Mouse (Mus musculus): ENCODE data around the gene Tcea3. TPM values are rescaled to one million over a fixed set of nuclear protein-coding genes. Genes with fewer than 3 reads are reported as not detected.
A peak's percentile ranks its signal among the peaks of the same experiment; 100 is the strongest.

Gene Tcea3
- total and polyA plus RNA-seq, 2 experiments from 2014 or later, result 0.48 to 1.9 TPM

DNA sequence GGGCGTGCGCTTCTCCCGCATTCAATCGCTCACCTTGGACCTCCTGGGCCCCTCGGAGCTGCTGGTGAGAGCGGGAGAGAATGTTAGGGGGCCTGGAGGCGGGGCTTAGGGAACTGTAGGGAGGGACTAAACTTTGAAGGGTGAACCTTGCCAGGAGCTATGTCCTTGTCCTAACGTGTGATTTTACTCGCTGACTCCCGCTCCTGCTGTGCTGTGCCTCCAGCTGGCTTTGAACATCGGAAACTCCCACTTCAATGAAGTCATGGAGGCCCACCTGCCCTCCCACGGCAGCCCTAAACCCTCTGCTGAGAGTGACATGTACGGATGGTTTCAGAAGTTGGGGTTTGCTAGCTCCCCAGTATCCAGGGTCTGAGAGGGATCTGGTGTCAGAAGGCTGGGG, 8.9 kb upstream of the Tcea3 start:
- no peak for TF ChIP-seq CTCF (IDR thresholded peaks at IDR 0.05; ENCODE audit: low read depth)
- no peak for DNase-seq
- Histone ChIP-seq H3K4me1 (ENCODE audit: insufficient read depth) (no peaks in the 10 kb centered on the region), H3K9me3 (ENCODE audit: low read length) (no peaks in the 10 kb centered on the region), H3K4me3 (ENCODE audit: low read depth, low read length) (no peak overlapping the region), H3K27me3 (ENCODE audit: insufficient read depth, low read length) (no peaks in the 10 kb centered on the region), H3K36me3 (ENCODE audit: insufficient read depth) (no peaks in the 10 kb centered on the region), H3K27ac (ENCODE audit: low read depth, low read length) (no peak overlapping the region), H3K4me2 (ENCODE audit: low read depth) (no peak overlapping the region), H3K9ac (no peak overlapping the region)
- ATAC-seq, result no peak
- WGBS, result 32% methylated on average over 13 of the region's 13 CpGs

DNA sequence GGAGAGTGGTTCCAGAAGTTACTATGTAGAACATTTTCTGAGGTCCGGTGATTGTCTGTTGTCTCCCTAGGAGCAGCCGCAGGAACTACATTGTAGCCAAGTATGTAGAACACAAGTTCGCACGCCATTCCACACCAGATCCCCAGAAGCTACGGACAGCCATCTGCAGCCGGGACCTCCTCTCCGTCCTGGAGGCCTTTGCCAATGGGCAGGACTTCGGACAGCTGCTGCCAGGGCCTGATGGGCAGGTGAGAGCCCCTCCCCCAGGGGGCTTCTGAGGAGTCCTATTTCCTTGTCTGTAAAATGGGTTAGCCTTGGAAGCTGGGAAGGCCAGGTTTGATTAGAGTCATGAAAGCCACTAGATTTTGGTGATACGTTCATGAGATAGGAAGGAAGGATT, 8.4 kb upstream of the Tcea3 start:
- Histone ChIP-seq H3K9me3 (ENCODE audit: low read length) (no peaks in the 10 kb centered on the region), H3K4me3 (ENCODE audit: low read depth, low read length) (no peak overlapping the region), H3K27me3 (ENCODE audit: insufficient read depth, low read length) (no peaks in the 10 kb centered on the region), H3K27ac (ENCODE audit: low read depth, low read length) (no peak overlapping the region), H3K4me2 (ENCODE audit: low read depth) (no peak overlapping the region), H3K9ac (no peak overlapping the region), H3K4me1 (ENCODE audit: insufficient read depth) (no peaks in the 10 kb centered on the region), H3K36me3 (ENCODE audit: insufficient read depth) (no peaks in the 10 kb centered on the region)
- no peak for DNase-seq
- no peak for ATAC-seq
- 81% methylated on average over 9 of the region's 9 CpGs for WGBS
- no peak for TF ChIP-seq CTCF (IDR thresholded peaks at IDR 0.05; ENCODE audit: low read depth)

DNA sequence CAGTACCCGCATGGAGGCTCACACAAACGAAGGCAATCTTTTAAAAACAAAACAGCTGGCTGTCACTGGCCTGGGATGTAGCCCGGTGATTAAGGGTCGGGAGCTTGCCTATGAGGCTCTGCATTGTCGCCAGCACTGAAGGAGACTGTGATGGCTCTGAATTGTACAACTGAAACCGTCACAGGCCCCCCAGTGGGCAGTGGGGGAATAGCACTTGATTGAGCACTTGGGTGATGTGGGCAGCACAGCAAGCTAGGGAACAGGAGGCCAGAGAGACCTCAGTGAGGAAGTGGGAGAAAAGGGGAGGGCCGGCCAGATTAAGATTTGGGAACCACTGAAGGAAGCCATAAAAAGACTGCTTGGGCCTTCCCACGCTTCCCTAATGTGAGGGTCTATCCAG, 7.9 kb upstream of the Tcea3 start:
- Histone ChIP-seq H3K4me1 (ENCODE audit: insufficient read depth) (no peaks in the 10 kb centered on the region), H3K9me3 (ENCODE audit: low read length) (no peaks in the 10 kb centered on the region), H3K4me2 (ENCODE audit: low read depth) (no peak overlapping the region), H3K36me3 (ENCODE audit: insufficient read depth) (no peaks in the 10 kb centered on the region), H3K4me3 (ENCODE audit: low read depth, low read length) (no peak overlapping the region), H3K27ac (ENCODE audit: low read depth, low read length) (no peak overlapping the region), H3K9ac (no peak overlapping the region), H3K27me3 (ENCODE audit: insufficient read depth, low read length) (no peaks in the 10 kb centered on the region)
- DNase-seq (peak; percentile 76), ATAC-seq (peak; percentile 55; the same call in 1 of the 2 replicates)
- TF ChIP-seq CTCF (IDR thresholded peaks at IDR 0.05; ENCODE audit: low read depth), result peak; percentile 76
- 22% methylated on average over 8 of the region's 8 CpGs for whole genome bisulfite sequencing

DNA sequence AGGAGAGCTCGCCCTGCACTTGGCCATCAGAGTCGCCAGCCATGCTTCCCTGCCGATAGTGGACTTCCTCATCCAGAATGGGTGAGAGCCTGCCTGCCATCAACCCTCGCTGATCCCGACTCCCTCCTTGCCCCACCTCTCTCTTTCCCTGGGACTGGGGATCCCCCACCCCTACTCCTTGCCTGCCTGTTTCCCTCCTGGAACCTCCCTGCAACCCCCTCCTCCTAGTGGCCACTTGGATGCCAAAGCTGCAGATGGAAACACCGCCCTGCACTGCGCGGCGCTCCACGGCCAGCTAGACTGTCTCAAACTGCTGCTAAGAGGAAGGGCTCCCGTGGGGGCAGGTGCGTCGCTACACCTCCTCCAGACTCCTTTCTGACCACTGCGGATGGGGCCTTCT, 7.4 kb upstream of the Tcea3 start:
- no peaks in the 10 kb centered on the region for H3K4me1 ChIP-seq (ENCODE audit: insufficient read depth)
- no peaks in the 10 kb centered on the region for H3K36me3 ChIP-seq (ENCODE audit: insufficient read depth)
- H3K27me3 ChIP-seq (ENCODE audit: insufficient read depth, low read length), result no peaks in the 10 kb centered on the region
- no peak overlapping the region for H3K4me2 ChIP-seq (ENCODE audit: low read depth)
- H3K9ac ChIP-seq, result no peak overlapping the region
- DNase-seq (no peak), ATAC-seq (no peak)
- no peak overlapping the region for H3K4me3 ChIP-seq (ENCODE audit: low read depth, low read length)
- no peak for TF ChIP-seq CTCF (IDR thresholded peaks at IDR 0.05; ENCODE audit: low read depth)
- WGBS, result 73% methylated on average over 14 of the region's 14 CpGs
- no peak overlapping the region for H3K27ac ChIP-seq (ENCODE audit: low read depth, low read length)
- H3K9me3 ChIP-seq (ENCODE audit: low read length), result no peaks in the 10 kb centered on the region

DNA sequence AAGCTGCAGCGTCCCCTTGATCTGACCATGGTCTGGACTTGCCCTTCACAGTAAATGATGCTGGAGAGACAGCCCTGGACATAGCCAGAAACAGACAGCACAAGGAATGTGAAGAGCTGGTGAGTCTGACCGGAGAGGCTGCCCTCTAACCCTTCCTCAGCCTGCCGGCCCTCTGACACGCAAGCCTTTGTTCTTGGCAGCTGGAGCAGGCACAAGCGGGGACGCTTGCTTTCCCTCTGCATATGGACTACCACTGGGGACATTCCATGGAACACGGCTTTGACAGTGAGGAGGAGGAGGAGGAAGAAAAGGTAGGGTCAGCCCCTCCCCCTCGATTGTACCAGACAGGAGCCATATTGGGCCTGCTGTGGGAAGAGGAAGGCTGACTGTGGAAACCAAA, 6.6 kb upstream of the Tcea3 start:
- 41% methylated on average over 8 of the region's 8 CpGs for WGBS
- H3K4me1 ChIP-seq (ENCODE audit: insufficient read depth), result no peaks in the 10 kb centered on the region
- no peak overlapping the region for H3K4me3 ChIP-seq (ENCODE audit: low read depth, low read length)
- ATAC-seq (no peak), DNase-seq (no peak)
- no peak for TF ChIP-seq CTCF (IDR thresholded peaks at IDR 0.05; ENCODE audit: low read depth)
- H3K4me2 ChIP-seq (ENCODE audit: low read depth), result no peak overlapping the region
- H3K9ac ChIP-seq, result no peak overlapping the region
- no peaks in the 10 kb centered on the region for H3K36me3 ChIP-seq (ENCODE audit: insufficient read depth)
- no peaks in the 10 kb centered on the region for H3K9me3 ChIP-seq (ENCODE audit: low read length)
- peaks cover 5% of the 10 kb centered on the region for H3K27me3 ChIP-seq (ENCODE audit: insufficient read depth, low read length)
- no peak overlapping the region for H3K27ac ChIP-seq (ENCODE audit: low read depth, low read length)

DNA sequence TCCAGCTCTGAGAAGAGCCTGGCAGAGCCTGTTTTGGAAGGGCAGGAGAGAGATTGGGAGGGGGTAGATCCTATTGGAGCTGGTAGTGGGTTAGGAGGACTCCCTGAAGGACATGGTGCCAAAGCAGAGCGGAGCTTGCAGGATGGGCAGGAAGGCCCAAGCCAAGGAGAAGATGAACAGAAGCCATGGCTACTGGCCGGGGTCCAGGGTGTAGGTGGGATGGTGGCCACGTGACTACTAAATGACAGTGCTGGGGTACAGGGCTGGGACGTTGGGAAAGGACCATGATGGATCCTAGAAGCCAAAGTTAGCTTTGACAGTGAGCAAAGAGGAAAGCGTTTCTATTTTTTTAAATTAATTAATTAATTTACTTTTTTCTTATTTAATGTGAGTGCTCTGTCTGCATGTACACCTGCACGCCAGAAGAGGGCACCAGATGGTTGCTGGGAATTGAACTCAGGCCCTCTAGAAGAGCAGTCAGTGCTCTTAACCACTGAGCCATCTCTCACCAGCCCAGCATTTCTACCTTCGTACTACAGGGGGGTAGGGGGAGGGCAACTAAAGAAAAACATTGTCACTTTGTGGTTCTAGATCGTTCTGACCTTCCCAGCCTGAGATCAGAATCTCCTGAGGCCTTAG, 5.3 kb upstream of the Tcea3 start:
- peak; percentile 59 for TF ChIP-seq CTCF (IDR thresholded peaks at IDR 0.05; ENCODE audit: low read depth)
- no peak overlapping the region for H3K27ac ChIP-seq (ENCODE audit: low read depth, low read length)
- H3K27me3 ChIP-seq (ENCODE audit: insufficient read depth, low read length), result peaks cover 16% of the 10 kb centered on the region
- no peak for ATAC-seq
- DNase-seq, result no peak
- WGBS, result 49% methylated on average over 8 of the region's 8 CpGs
- no peaks in the 10 kb centered on the region for H3K36me3 ChIP-seq (ENCODE audit: insufficient read depth)
- H3K4me2 ChIP-seq (ENCODE audit: low read depth), result no peak overlapping the region
- H3K4me3 ChIP-seq (ENCODE audit: low read depth, low read length), result no peak overlapping the region
- no peak overlapping the region for H3K9ac ChIP-seq
- H3K4me1 ChIP-seq (ENCODE audit: insufficient read depth), result no peaks in the 10 kb centered on the region
- no peaks in the 10 kb centered on the region for H3K9me3 ChIP-seq (ENCODE audit: low read length)

DNA sequence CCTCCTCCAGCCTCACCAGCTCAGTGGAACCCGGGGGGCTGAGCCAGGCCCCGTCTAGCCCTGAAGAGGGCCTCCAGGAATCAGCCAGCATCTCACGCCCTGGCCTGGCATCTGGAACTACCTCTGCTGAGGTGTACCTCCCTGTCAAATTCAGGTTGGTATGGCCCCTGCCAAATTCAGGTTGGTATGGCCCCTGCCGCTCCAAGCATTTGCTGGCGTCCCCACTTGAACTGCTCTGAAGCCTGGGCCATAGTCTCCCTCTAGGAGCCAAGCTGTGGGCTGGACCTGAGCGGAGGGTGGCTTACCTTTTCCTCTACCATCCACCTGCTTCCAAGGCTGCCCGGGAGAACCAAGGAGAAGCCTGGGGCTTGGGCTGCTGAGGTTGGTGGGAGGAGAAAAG, 4.8 kb upstream of the Tcea3 start:
- Histone ChIP-seq H3K4me2 (ENCODE audit: low read depth) (no peak overlapping the region), H3K9ac (no peak overlapping the region), H3K9me3 (ENCODE audit: low read length) (no peaks in the 10 kb centered on the region), H3K4me3 (ENCODE audit: low read depth, low read length) (no peak overlapping the region), H3K36me3 (ENCODE audit: insufficient read depth) (no peaks in the 10 kb centered on the region), H3K4me1 (ENCODE audit: insufficient read depth) (no peaks in the 10 kb centered on the region), H3K27me3 (ENCODE audit: insufficient read depth, low read length) (peaks cover 21% of the 10 kb centered on the region), H3K27ac (ENCODE audit: low read depth, low read length) (no peak overlapping the region)
- DNase-seq, result no peak
- TF ChIP-seq CTCF (IDR thresholded peaks at IDR 0.05; ENCODE audit: low read depth), result no peak
- no peak for ATAC-seq
- 74% methylated on average over 7 of the region's 7 CpGs for WGBS
